Mouse (Mus musculus) adrenal gland, postnatal 25 days (tissue): ENCODE results near the gene Eea1. TPM values are rescaled to one million over a fixed set of nuclear protein-coding genes. Genes with fewer than 3 reads are reported as not detected.

ENCODE experiments used
- DNase-seq: peaks from one replicate; pipeline ENCODE4 v3.0.0; 2021; ENCODE audit warnings: mixed read lengths
- total RNA-seq: library from RNA; stranded (reverse); gene quantifications from 2 replicates; pipeline ENCODE4 v1.2.3, GENCODE M21; 2021

Eea1 gene
- total RNA-seq, 1 experiment from 2014 or later: 38.4 TPM

- no peak for DNase-seq
These were observed 9.0 kb downstream of the Eea1 start for GRCm38 (mm10) chr10:95949410-95949809.

- DNase-seq: no peak
These were observed 9.7 kb downstream of the Eea1 start for GRCm38 (mm10) chr10:95950194-95950593.

- no peak for DNase-seq
These were observed 10.3 kb downstream of the Eea1 start for GRCm38 (mm10) chr10:95950797-95951196.

GRCm38 (mm10) chr10:95951346-95951745 is 10.9 kb downstream of the Eea1 start:
- DNase-seq: no peak

- no peak for DNase-seq
These were observed 16.2 kb downstream of the Eea1 start for GRCm38 (mm10) chr10:95956629-95957028.

GRCm38 (mm10) chr10:95957574-95957973 is 17.1 kb downstream of the Eea1 start:
- no peak for DNase-seq

- DNase-seq: no peak
These were observed 24.2 kb downstream of the Eea1 start for GRCm38 (mm10) chr10:95964679-95965078.

GRCm38 (mm10) chr10:95969694-95970093 is 29.2 kb downstream of the Eea1 start:
- DNase-seq: no peak

GRCm38 (mm10) chr10:95970744-95971212 is 30.3 kb downstream of the Eea1 start:
- DNase-seq: no peak

- DNase-seq: no peak
These were observed 30.9 kb downstream of the Eea1 start for GRCm38 (mm10) chr10:95971341-95971740.

- DNase-seq: no peak
These were observed 31.5 kb downstream of the Eea1 start for GRCm38 (mm10) chr10:95971942-95972341.

GRCm38 (mm10) chr10:95974462-95974861 is 34.0 kb downstream of the Eea1 start:
- DNase-seq: no peak

GRCm38 (mm10) chr10:95976798-95977197 is 36.3 kb downstream of the Eea1 start:
- no peak for DNase-seq

GRCm38 (mm10) chr10:95989731-95990130 is 49.3 kb downstream of the Eea1 start:
- DNase-seq: no peak

GRCm38 (mm10) chr10:95991176-95991575 is 50.7 kb downstream of the Eea1 start:
- DNase-seq: peak; percentile 29

- no peak for DNase-seq
These were observed 60.5 kb downstream of the Eea1 start for GRCm38 (mm10) chr10:96000904-96001303.

- DNase-seq: no peak
These were observed 75.3 kb downstream of the Eea1 start for GRCm38 (mm10) chr10:96015738-96016137.

GRCm38 (mm10) chr10:96017418-96017817 is 77.0 kb downstream of the Eea1 start:
- DNase-seq: no peak

GRCm38 (mm10) chr10:96033356-96033984 is 93.0 kb downstream of the Eea1 start:
- peak; percentile 20 for DNase-seq

- DNase-seq: no peak
These were observed 93.7 kb downstream of the Eea1 start for GRCm38 (mm10) chr10:96034106-96034505.

- no peak for DNase-seq
These were observed 95.5 kb downstream of the Eea1 start for GRCm38 (mm10) chr10:96035951-96036350.

GRCm38 (mm10) chr10:96044216-96044615 is 103.8 kb downstream of the Eea1 start:
- no peak for DNase-seq

GRCm38 (mm10) chr10:96047960-96048536 is 107.6 kb downstream of the Eea1 start:
- no peak for DNase-seq

GRCm38 (mm10) chr10:96048550-96048949 is 108.1 kb downstream of the Eea1 start:
- DNase-seq: no peak
